Mouse (Mus musculus): ENCODE measurements around the gene Atxn1l. TPM values are rescaled to one million over a fixed set of nuclear protein-coding genes. Genes with fewer than 3 reads are reported as not detected.

Atxn1l gene
- polyA plus RNA-seq, 1 experiment: 38.6 TPM

- TF ChIP-seq GATA1 (IDR thresholded peaks at IDR 0.05; ENCODE audit: low read length): no peak
Measured at GRCm38 (mm10) chr8:109697754-109698153, 39.8 kb downstream of the Atxn1l start.

- TF ChIP-seq GATA1 (IDR thresholded peaks at IDR 0.05; ENCODE audit: low read length): no peak
Measured at GRCm38 (mm10) chr8:109694154-109694553, 43.4 kb downstream of the Atxn1l start.

GRCm38 (mm10) chr8:109693146-109693900, 44.2 kb downstream of the Atxn1l start, which contains the start of gene Ist1:
Gene Ist1 (minus strand): TSS chr8:109693260.
- no peak for TF ChIP-seq GATA1 (IDR thresholded peaks at IDR 0.05; ENCODE audit: low read length)

GRCm38 (mm10) chr8:109692443-109693145, 44.9 kb downstream of the Atxn1l start:
- TF ChIP-seq GATA1 (IDR thresholded peaks at IDR 0.05; ENCODE audit: low read length): no peak

GRCm38 (mm10) chr8:109691769-109692168, 45.8 kb downstream of the Atxn1l start:
- TF ChIP-seq GATA1 (IDR thresholded peaks at IDR 0.05; ENCODE audit: low read length): no peak

GRCm38 (mm10) chr8:109687248-109687647, 50.3 kb downstream of the Atxn1l start:
- TF ChIP-seq GATA1 (IDR thresholded peaks at IDR 0.05; ENCODE audit: low read length): no peak

GRCm38 (mm10) chr8:109682120-109682519, 55.4 kb downstream of the Atxn1l start:
- no peak for TF ChIP-seq GATA1 (IDR thresholded peaks at IDR 0.05; ENCODE audit: low read length)

- no peak for TF ChIP-seq GATA1 (IDR thresholded peaks at IDR 0.05; ENCODE audit: low read length)
Measured at GRCm38 (mm10) chr8:109681535-109681934, 56.0 kb downstream of the Atxn1l start.

Other genes starting within 250 kb of the Atxn1l start
- gene Pmfbp1, start 243.7 kb downstream of the Atxn1l start, polyA plus RNA-seq (2012): not detected in 2 replicates
- 34.1 and 44.5 TPM in 2 replicates for gene Dhx38, start 171.9 kb downstream of the Atxn1l start, polyA plus RNA-seq (2012)
- 5.7 and 8.8 TPM in 2 replicates for gene Txnl4b, start 171.8 kb downstream of the Atxn1l start, polyA plus RNA-seq (2012)
- not detected in 2 replicates for gene Hp, start 158.6 kb downstream of the Atxn1l start, polyA plus RNA-seq (2012)
- 88.2 and 118 TPM in 2 replicates for gene Dhodh, start 129.1 kb downstream of the Atxn1l start, polyA plus RNA-seq (2012)
- 1.4 and 3.7 TPM in 2 replicates for gene Pkd1l3, start 123.2 kb downstream of the Atxn1l start, polyA plus RNA-seq (2012)
- 21.9 and 29.2 TPM in 2 replicates for gene Ist1, start 44.5 kb downstream of the Atxn1l start, polyA plus RNA-seq (2012)
- gene Zfp821, start 32.2 kb downstream of the Atxn1l start, polyA plus RNA-seq (2012): 6.6 and 8.2 TPM in 2 replicates
- gene Ap1g1, start 40.8 kb upstream of the Atxn1l start, polyA plus RNA-seq (2012): 49.1 and 53.4 TPM in 2 replicates
- gene Phlpp2, start 130.8 kb upstream of the Atxn1l start, polyA plus RNA-seq (2012): 3.5 and 5.5 TPM in 2 replicates
- not detected in 2 replicates for gene Marveld3, start 224.5 kb upstream of the Atxn1l start, polyA plus RNA-seq (2012)

All from G1E-ER4 (cell line).